Comparison of ENCODE assay signal across 8 mouse cellular contexts in genomic region chr7:19006476-19006875, GRCm38 (mm10). TPM values are rescaled to one million over a fixed set of nuclear protein-coding genes. Genes with fewer than 3 reads are reported as not detected.
DNase-seq lines count a peak whose midpoint lies in the region; ATAC-seq lines count a peak whose summit lies in the region.

No protein-coding gene starts in this region.

- H3K36me3 ChIP-seq in forebrain, embryonic 14.5 days (ENCODE audit: control insufficient read depth, insufficient read depth, low read length) = peaks cover 30% of the 10 kb centered on the region
- H3K36me3 ChIP-seq in hindbrain, embryonic 10.5 days = peaks cover 34% of the 10 kb centered on the region

- WGBS in forebrain, embryonic 14.5 days = 8% methylated on average over 12 of the region's 12 CpGs
- 9% methylated on average over 12 of the region's 12 CpGs for WGBS in hindbrain, embryonic 10.5 days

- H3K27ac ChIP-seq in forebrain, embryonic 14.5 days (ENCODE audit: low read depth, low read length) = no peak overlapping the region
- no peak overlapping the region for H3K27ac ChIP-seq in hindbrain, embryonic 10.5 days

- H3K4me2 ChIP-seq in forebrain, embryonic 14.5 days (ENCODE audit: low read length) = peak overlapping the region; percentile 99

- peaks cover 14% of the 10 kb centered on the region for H3K4me1 ChIP-seq in forebrain, embryonic 14.5 days (ENCODE audit: control insufficient read depth, insufficient read depth, low read length)
- H3K4me1 ChIP-seq in hindbrain, embryonic 10.5 days (replicated peaks) = peaks cover 60% of the 10 kb centered on the region

- no peaks in the 10 kb centered on the region for H3K27me3 ChIP-seq in forebrain, embryonic 14.5 days (replicated peaks; ENCODE audit: control insufficient read depth, insufficient read depth, low read length)
- H3K27me3 ChIP-seq in hindbrain, embryonic 10.5 days (ENCODE audit: insufficient read depth, poor library complexity, severe bottlenecking) = no peaks in the 10 kb centered on the region

- H3K9ac ChIP-seq in forebrain, embryonic 14.5 days (ENCODE audit: low read length) = no peak overlapping the region

- no peaks in the 10 kb centered on the region for H3K9me3 ChIP-seq in forebrain, embryonic 14.5 days (replicated peaks; ENCODE audit: control insufficient read depth, low read length)
- H3K9me3 ChIP-seq in hindbrain, embryonic 10.5 days = no peaks in the 10 kb centered on the region

- ATAC-seq in forebrain, embryonic 14.5 days = peak; percentile 19; the same call in 1 of the 2 replicates

- DNase-seq in MEL-GATA-1-ER (ENCODE audit: extremely low read depth, low read depth) = peak; percentile 81
- peak; percentile 84 for DNase-seq in c-Kit-positive CD71-positive TER-119-negative erythroid progenitor cells, embryonic 14.5 days (ENCODE audit: low read depth)
- peak; percentile 93 for DNase-seq in forebrain, embryonic 14.5 days (ENCODE audit: low spot score)
- DNase-seq in hindbrain, embryonic 10.5 days (ENCODE audit: low spot score) = peak; percentile 85
- peak; percentile 85 for DNase-seq in layer of hippocampus, adult 9-11 months
- peak; percentile 87 for DNase-seq in lung, postnatal 14 days
- DNase-seq in right cerebral cortex, adult 18-20 months = peak; percentile 79
- DNase-seq in yolk sac, embryonic 10.5 days (ENCODE audit: low spot score) = peak; percentile 86

- no peak overlapping the region for H3K4me3 ChIP-seq in forebrain, embryonic 14.5 days (ENCODE audit: low read depth, low read length)
- peak overlapping the region; percentile 98 for H3K4me3 ChIP-seq in hindbrain, embryonic 10.5 days

RNA-seq across cellular contexts. Expression of gene Irf2bp1, which starts 2.6 kb away (rescaled TPM):
- polyA plus RNA-seq in forebrain, embryonic 14.5 days (2014; fragmentation: Nextera tagmentation; extraction: Ambion mirVana) = 25.9 and 33.3 TPM in 2 replicates
- 23.2 and 31.1 TPM in 2 replicates for polyA plus RNA-seq in hindbrain, embryonic 10.5 days (2016; fragmentation: Nextera tagmentation; extraction: Ambion mirVana)

RNA-seq across cellular contexts. Expression of gene Mypop, which starts 15.4 kb away (rescaled TPM):
- 3.6 and 3.9 TPM in 2 replicates for polyA plus RNA-seq in forebrain, embryonic 14.5 days (2014; fragmentation: Nextera tagmentation; extraction: Ambion mirVana)
- 4.1 and 5.0 TPM in 2 replicates for polyA plus RNA-seq in hindbrain, embryonic 10.5 days (2016; fragmentation: Nextera tagmentation; extraction: Ambion mirVana)

RNA-seq across cellular contexts. Expression of gene Foxa3, which starts 16.9 kb away (rescaled TPM):
- not detected in 2 replicates for polyA plus RNA-seq in forebrain, embryonic 14.5 days (2014; fragmentation: Nextera tagmentation; extraction: Ambion mirVana)
- 0.07 TPM in 1 of 2 replicates, not detected in the other for polyA plus RNA-seq in hindbrain, embryonic 10.5 days (2016; fragmentation: Nextera tagmentation; extraction: Ambion mirVana)

RNA-seq across cellular contexts. Expression of gene Sympk, which starts 17.7 kb away (rescaled TPM):
- polyA plus RNA-seq in forebrain, embryonic 14.5 days (2014; fragmentation: Nextera tagmentation; extraction: Ambion mirVana) = 19.1 and 22.7 TPM in 2 replicates
- 45.9 and 57.2 TPM in 2 replicates for polyA plus RNA-seq in hindbrain, embryonic 10.5 days (2016; fragmentation: Nextera tagmentation; extraction: Ambion mirVana)

RNA-seq across cellular contexts. Expression of gene Nanos2, which starts 19.3 kb away (rescaled TPM):
- 0.18 and 0.49 TPM in 2 replicates for polyA plus RNA-seq in forebrain, embryonic 14.5 days (2014; fragmentation: Nextera tagmentation; extraction: Ambion mirVana)
- 0.09 TPM in 1 of 2 replicates, not detected in the other for polyA plus RNA-seq in hindbrain, embryonic 10.5 days (2016; fragmentation: Nextera tagmentation; extraction: Ambion mirVana)
